Mouse (Mus musculus): Measurements from ENCODE around the gene Daw1. TPM values are rescaled to one million over a fixed set of nuclear protein-coding genes. Genes with fewer than 3 reads are reported as not detected.

Daw1 gene
- polyA plus RNA-seq, 1 experiment = not detected

DNA sequence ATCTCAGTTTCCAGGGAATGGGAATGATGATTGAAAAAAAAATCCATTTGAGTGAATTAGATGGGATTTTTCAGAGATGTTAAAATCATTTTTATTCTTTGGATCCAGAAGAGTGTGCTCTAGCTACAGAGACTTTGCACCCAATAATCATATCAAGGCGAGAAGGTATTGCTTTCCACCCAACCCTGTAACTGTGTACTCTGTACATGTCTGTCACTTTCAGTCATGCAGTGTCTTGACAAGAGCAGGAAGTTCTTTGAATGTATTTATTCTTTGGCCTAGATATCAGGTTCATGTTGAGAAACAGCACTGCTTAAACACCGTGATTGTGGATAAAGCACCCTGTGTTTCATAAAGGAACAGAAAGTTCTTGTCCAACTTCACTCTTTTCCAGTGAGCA lies 13.0 kb upstream of the Daw1 start:
- WGBS = 76% methylated on average over 2 of the region's 2 CpGs
- TF ChIP-seq CTCF (IDR thresholded peaks at IDR 0.05; ENCODE audit: extremely low read depth, insufficient read depth, insufficient read length, insufficient replicate concordance) = no peak
- TF ChIP-seq POLR2A (IDR thresholded peaks at IDR 0.05; ENCODE audit: low read depth, low read length) = no peak
- DNase-seq (ENCODE audit: low read depth in 1 of 2, low spot score in 2 of 2) = no peak
- H3K4me1 ChIP-seq (ENCODE audit: control insufficient read depth, insufficient read depth, insufficient read length) = no peaks in the 10 kb centered on the region
- H3K36me3 ChIP-seq (ENCODE audit: control insufficient read depth, insufficient read depth, low read length) = no peaks in the 10 kb centered on the region
- H3K27ac ChIP-seq (ENCODE audit: insufficient read depth, low read length) = no peak overlapping the region
- H3K27me3 ChIP-seq (ENCODE audit: control insufficient read depth, insufficient read depth, low read length) = no peaks in the 10 kb centered on the region
- no peak overlapping the region for H3K4me3 ChIP-seq (ENCODE audit: extremely low read depth, insufficient read depth, insufficient read length)

- no peak overlapping the region for H3K4me3 ChIP-seq (ENCODE audit: extremely low read depth, insufficient read depth, insufficient read length)
- no peak overlapping the region for H3K27ac ChIP-seq (ENCODE audit: insufficient read depth, low read length)
- H3K36me3 ChIP-seq (ENCODE audit: control insufficient read depth, insufficient read depth, low read length) = no peaks in the 10 kb centered on the region
- TF ChIP-seq CTCF (IDR thresholded peaks at IDR 0.05; ENCODE audit: extremely low read depth, insufficient read depth, insufficient read length, insufficient replicate concordance) = no peak
- TF ChIP-seq POLR2A (IDR thresholded peaks at IDR 0.05; ENCODE audit: low read depth, low read length) = no peak
- 75% methylated on average over 3 of the region's 3 CpGs for WGBS
- DNase-seq (ENCODE audit: low read depth in 1 of 2, low spot score in 2 of 2) = no peak
- no peaks in the 10 kb centered on the region for H3K4me1 ChIP-seq (ENCODE audit: control insufficient read depth, insufficient read depth, insufficient read length)
- H3K27me3 ChIP-seq (ENCODE audit: control insufficient read depth, insufficient read depth, low read length) = no peaks in the 10 kb centered on the region
Measured at GRCm38 (mm10) chr1:83150227-83150626, 9.3 kb upstream of the Daw1 start.

DNA sequence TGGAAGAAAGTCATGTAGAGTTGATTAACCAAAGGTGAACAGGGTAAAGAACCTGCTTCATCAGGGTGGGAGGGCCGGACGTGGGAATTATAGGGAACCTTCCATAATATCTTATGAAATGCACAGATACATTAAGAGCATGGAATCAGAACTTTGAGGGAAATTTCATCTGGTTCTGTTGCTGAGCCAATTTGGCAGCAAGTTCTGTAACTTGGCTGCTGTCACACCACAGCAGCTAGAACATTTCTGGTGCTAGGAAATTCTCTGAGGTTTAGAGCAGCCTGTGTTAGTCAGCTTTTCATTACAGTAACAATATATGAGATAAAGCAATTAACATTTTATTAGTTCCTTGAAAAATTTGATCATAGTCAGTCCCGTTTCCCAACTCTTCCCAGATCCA lies 6.6 kb upstream of the Daw1 start:
- H3K4me3 ChIP-seq (ENCODE audit: extremely low read depth, insufficient read depth, insufficient read length) = no peak overlapping the region
- H3K36me3 ChIP-seq (ENCODE audit: control insufficient read depth, insufficient read depth, low read length) = no peaks in the 10 kb centered on the region
- no peak for DNase-seq (ENCODE audit: low read depth in 1 of 2, low spot score in 2 of 2)
- no peaks in the 10 kb centered on the region for H3K27me3 ChIP-seq (ENCODE audit: control insufficient read depth, insufficient read depth, low read length)
- H3K27ac ChIP-seq (ENCODE audit: insufficient read depth, low read length) = no peak overlapping the region
- H3K4me1 ChIP-seq (ENCODE audit: control insufficient read depth, insufficient read depth, insufficient read length) = no peaks in the 10 kb centered on the region
- TF ChIP-seq POLR2A (IDR thresholded peaks at IDR 0.05; ENCODE audit: low read depth, low read length) (no peak), CTCF (IDR thresholded peaks at IDR 0.05; ENCODE audit: extremely low read depth, insufficient read depth, insufficient read length, insufficient replicate concordance) (no peak)
- WGBS = 94% methylated on average over 3 of the region's 3 CpGs

DNA sequence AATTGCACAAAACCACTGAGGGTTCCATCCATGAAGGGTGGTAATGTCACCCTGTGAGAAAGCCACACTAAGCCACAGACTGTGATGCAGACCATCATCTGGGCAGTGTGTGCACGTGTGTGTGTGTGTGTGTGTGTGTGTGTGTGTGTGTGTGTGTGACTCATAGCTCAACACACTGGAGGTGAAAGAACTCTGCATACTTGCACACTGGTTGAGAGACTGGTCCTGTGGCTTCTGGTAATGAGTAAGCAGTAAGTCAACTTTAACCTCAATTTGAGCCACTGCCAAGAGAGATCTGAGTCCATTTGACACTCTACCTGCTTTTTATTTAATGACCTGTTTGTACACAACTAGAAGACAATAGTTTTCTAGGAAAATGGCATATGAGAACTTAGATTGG lies 2.7 kb upstream of the Daw1 start:
- no peaks in the 10 kb centered on the region for H3K4me1 ChIP-seq (ENCODE audit: control insufficient read depth, insufficient read depth, insufficient read length)
- H3K27ac ChIP-seq (ENCODE audit: insufficient read depth, low read length) = no peak overlapping the region
- no peaks in the 10 kb centered on the region for H3K36me3 ChIP-seq (ENCODE audit: control insufficient read depth, insufficient read depth, low read length)
- DNase-seq (ENCODE audit: low read depth in 1 of 2, low spot score in 2 of 2) = no peak
- no peak overlapping the region for H3K4me3 ChIP-seq (ENCODE audit: extremely low read depth, insufficient read depth, insufficient read length)
- no peaks in the 10 kb centered on the region for H3K27me3 ChIP-seq (ENCODE audit: control insufficient read depth, insufficient read depth, low read length)
- WGBS = 50% methylated on average over 1 of the region's 1 CpGs
- no peak for TF ChIP-seq POLR2A (IDR thresholded peaks at IDR 0.05; ENCODE audit: low read depth, low read length)
- TF ChIP-seq CTCF (IDR thresholded peaks at IDR 0.05; ENCODE audit: extremely low read depth, insufficient read depth, insufficient read length, insufficient replicate concordance) = no peak

- WGBS = 79% methylated on average over 3 of the region's 3 CpGs
Measured at GRCm38 (mm10) chr1:83161658-83162057, 2.1 kb downstream of the Daw1 start.

GRCm38 (mm10) chr1:83164027-83164426 lies 4.5 kb downstream of the Daw1 start:
- H3K4me1 ChIP-seq (ENCODE audit: control insufficient read depth, insufficient read depth, insufficient read length) = no peaks in the 10 kb centered on the region
- H3K4me3 ChIP-seq (ENCODE audit: extremely low read depth, insufficient read depth, insufficient read length) = no peak overlapping the region
- H3K36me3 ChIP-seq (ENCODE audit: control insufficient read depth, insufficient read depth, low read length) = no peaks in the 10 kb centered on the region
- no peaks in the 10 kb centered on the region for H3K27me3 ChIP-seq (ENCODE audit: control insufficient read depth, insufficient read depth, low read length)
- H3K27ac ChIP-seq (ENCODE audit: insufficient read depth, low read length) = no peak overlapping the region
- no peak for DNase-seq (ENCODE audit: low read depth in 1 of 2, low spot score in 2 of 2)
- 75% methylated on average over 3 of the region's 3 CpGs for WGBS
- TF ChIP-seq POLR2A (IDR thresholded peaks at IDR 0.05; ENCODE audit: low read depth, low read length) (no peak), CTCF (IDR thresholded peaks at IDR 0.05; ENCODE audit: extremely low read depth, insufficient read depth, insufficient read length, insufficient replicate concordance) (no peak)

More at GRCm38 (mm10) chr1:83161658-83162057, 2.1 kb downstream of the Daw1 start:
- DNase-seq (ENCODE audit: low read depth in 1 of 2, low spot score in 2 of 2) = no peak
- Histone ChIP-seq H3K4me3 (ENCODE audit: extremely low read depth, insufficient read depth, insufficient read length) (no peak overlapping the region), H3K27me3 (ENCODE audit: control insufficient read depth, insufficient read depth, low read length) (no peaks in the 10 kb centered on the region), H3K4me1 (ENCODE audit: control insufficient read depth, insufficient read depth, insufficient read length) (no peaks in the 10 kb centered on the region), H3K36me3 (ENCODE audit: control insufficient read depth, insufficient read depth, low read length) (no peaks in the 10 kb centered on the region), H3K27ac (ENCODE audit: insufficient read depth, low read length) (no peak overlapping the region)
- TF ChIP-seq CTCF (IDR thresholded peaks at IDR 0.05; ENCODE audit: extremely low read depth, insufficient read depth, insufficient read length, insufficient replicate concordance) (no peak), POLR2A (IDR thresholded peaks at IDR 0.05; ENCODE audit: low read depth, low read length) (no peak)

- Histone ChIP-seq H3K36me3 (ENCODE audit: control insufficient read depth, insufficient read depth, low read length) (no peaks in the 10 kb centered on the region), H3K27me3 (ENCODE audit: control insufficient read depth, insufficient read depth, low read length) (no peaks in the 10 kb centered on the region), H3K4me1 (ENCODE audit: control insufficient read depth, insufficient read depth, insufficient read length) (no peaks in the 10 kb centered on the region), H3K27ac (ENCODE audit: insufficient read depth, low read length) (no peak overlapping the region), H3K4me3 (ENCODE audit: extremely low read depth, insufficient read depth, insufficient read length) (no peak overlapping the region)
- 91% methylated on average over 3 of the region's 3 CpGs for WGBS
- no peak for DNase-seq (ENCODE audit: low read depth in 1 of 2, low spot score in 2 of 2)
- no peak for TF ChIP-seq POLR2A (IDR thresholded peaks at IDR 0.05; ENCODE audit: low read depth, low read length)
- no peak for TF ChIP-seq CTCF (IDR thresholded peaks at IDR 0.05; ENCODE audit: extremely low read depth, insufficient read depth, insufficient read length, insufficient replicate concordance)
Measured at GRCm38 (mm10) chr1:83169158-83169557, 9.6 kb downstream of the Daw1 start.

Measured in spleen, adult 2 months (tissue).